Mouse (Mus musculus) liver, postnatal 0 days (tissue): Measurements from ENCODE around the gene Gls2.

ENCODE experiments used
- CTCF ChIP-seq: sonication (generic); IDR thresholded peaks from 2 replicates; pipeline ENCODE4 v1.5.1; 2016; ENCODE audit warnings: antibody characterized with exemption, low read depth
- EP300 ChIP-seq: IDR thresholded peaks from 2 replicates; pipeline ENCODE4 v1.6.1; 2016; ENCODE audit warnings: antibody characterized with exemption, low read depth, mild to moderate bottlenecking

DNA sequence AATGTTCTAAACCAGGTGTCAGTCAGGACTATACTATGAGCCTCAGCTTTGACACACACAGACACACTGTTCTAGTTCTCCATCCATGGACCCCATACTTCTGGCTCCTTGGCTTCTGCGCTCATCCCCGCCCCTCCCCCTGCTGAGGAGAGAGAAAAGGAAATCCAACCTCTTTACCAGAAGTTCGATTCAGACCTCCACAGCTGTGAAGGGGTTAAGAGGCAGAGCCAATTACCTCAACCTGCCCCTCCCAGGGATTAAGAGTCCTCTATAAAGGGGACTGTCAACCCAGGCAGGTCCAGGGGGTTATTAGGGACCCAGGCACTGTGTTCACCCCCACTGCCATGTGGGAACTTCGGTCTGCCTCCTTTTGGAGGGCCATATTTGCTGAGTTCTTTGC is 31.3 kb downstream of the Gls2 start, which contains the start of gene Mip:
- TF ChIP-seq CTCF (no peak), EP300 (no peak)
